Mouse (Mus musculus): ENCODE measurements around the gene Ap4s1. TPM values are rescaled to one million over a fixed set of nuclear protein-coding genes. Genes with fewer than 3 reads are reported as not detected.

Gene Ap4s1
- total RNA-seq, 4 experiments from 2014 or later: 45.5 to 50.6 (median 49.5) TPM

GRCm38 (mm10) chr12:51703859-51704258 is 13.0 kb downstream of the Ap4s1 start:
- DNase-seq (ENCODE audit: low spot score in 2 of 2): no peak

- DNase-seq (ENCODE audit: low spot score in 2 of 2): no peak
Observed at GRCm38 (mm10) chr12:51704572-51704971, 13.7 kb downstream of the Ap4s1 start.

- DNase-seq (ENCODE audit: low spot score in 2 of 2): no peak
Observed at GRCm38 (mm10) chr12:51705778-51706177, 14.9 kb downstream of the Ap4s1 start.

GRCm38 (mm10) chr12:51706673-51707235 is 15.9 kb downstream of the Ap4s1 start:
- no peak for DNase-seq (ENCODE audit: low spot score in 2 of 2)

- peak; percentile 82 to 83 for DNase-seq (ENCODE audit: low spot score in 2 of 2)
Observed at GRCm38 (mm10) chr12:51708941-51709686, 18.3 kb downstream of the Ap4s1 start.

DNA sequence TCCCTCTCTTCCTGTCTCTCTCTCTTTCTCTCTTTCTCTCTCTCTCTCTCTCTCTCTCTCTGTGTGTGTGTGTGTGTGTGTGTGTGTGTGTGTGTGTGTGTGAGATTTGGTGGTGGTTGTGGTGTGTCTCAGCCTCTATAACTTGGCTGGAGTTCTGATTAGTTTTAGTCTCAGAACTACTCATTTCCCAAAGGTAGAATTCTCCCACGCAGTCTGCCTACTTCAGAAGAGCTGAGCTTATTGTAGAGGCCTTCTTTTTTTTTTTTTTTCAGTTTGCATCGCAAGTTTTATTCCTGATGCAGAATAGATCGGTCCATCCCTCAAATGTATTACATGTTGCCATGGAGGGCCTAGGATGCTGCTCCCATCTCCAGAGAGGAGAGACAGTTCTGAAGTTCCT is 18.9 kb downstream of the Ap4s1 start:
- DNase-seq (ENCODE audit: low spot score in 2 of 2): no peak

- DNase-seq (ENCODE audit: low spot score in 2 of 2): no peak
Observed at GRCm38 (mm10) chr12:51710154-51710553, 19.3 kb downstream of the Ap4s1 start.

DNA sequence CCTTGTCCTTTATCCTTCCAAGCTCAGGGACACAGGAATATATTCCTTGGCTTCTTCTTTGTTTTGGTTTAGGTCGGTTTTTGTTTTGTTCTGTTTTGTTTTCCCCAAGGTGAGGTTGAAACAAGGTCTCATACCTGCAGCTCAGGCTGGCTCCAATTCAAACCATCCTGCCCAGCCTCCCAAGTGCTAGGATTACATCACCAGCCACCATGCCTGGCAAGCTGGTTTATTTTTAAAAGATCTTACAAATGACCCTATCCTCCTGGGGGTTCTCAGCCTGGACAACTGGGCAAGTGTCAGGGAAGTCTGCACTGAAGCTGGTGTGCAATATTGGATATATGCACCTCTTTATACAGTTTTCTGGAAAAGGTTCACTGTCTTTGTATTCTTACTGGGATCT is 21.9 kb downstream of the Ap4s1 start:
- DNase-seq (ENCODE audit: low spot score in 2 of 2): no peak

DNA sequence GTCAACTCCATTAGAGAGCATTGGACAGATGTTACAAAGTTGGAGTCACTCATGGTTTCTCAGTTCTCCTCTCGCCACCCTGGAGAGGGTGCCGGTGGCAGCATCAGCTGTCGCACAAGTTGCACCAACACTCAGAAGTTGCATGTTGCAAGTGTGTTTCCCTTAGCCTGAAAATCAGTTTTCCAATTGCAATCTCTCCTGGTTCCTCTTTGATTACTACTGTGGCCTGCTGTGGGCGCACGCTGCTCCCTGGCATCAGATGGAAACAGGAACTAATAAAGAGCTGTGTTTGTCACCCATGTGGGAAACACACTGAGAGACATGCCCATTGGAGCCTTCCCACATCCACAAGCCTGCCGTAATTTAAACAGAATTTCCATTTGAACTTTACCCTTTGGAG is 27.8 kb downstream of the Ap4s1 start:
- no peak for DNase-seq (ENCODE audit: low spot score in 2 of 2)

- no peak for DNase-seq (ENCODE audit: low spot score in 2 of 2)
Observed at GRCm38 (mm10) chr12:51721836-51722235, 31.0 kb downstream of the Ap4s1 start.

GRCm38 (mm10) chr12:51729058-51729457 is 38.2 kb downstream of the Ap4s1 start:
- DNase-seq (ENCODE audit: low spot score in 2 of 2): no peak

- DNase-seq (ENCODE audit: low spot score in 2 of 2): no peak
Observed at GRCm38 (mm10) chr12:51729827-51730226, 39.0 kb downstream of the Ap4s1 start.

DNA sequence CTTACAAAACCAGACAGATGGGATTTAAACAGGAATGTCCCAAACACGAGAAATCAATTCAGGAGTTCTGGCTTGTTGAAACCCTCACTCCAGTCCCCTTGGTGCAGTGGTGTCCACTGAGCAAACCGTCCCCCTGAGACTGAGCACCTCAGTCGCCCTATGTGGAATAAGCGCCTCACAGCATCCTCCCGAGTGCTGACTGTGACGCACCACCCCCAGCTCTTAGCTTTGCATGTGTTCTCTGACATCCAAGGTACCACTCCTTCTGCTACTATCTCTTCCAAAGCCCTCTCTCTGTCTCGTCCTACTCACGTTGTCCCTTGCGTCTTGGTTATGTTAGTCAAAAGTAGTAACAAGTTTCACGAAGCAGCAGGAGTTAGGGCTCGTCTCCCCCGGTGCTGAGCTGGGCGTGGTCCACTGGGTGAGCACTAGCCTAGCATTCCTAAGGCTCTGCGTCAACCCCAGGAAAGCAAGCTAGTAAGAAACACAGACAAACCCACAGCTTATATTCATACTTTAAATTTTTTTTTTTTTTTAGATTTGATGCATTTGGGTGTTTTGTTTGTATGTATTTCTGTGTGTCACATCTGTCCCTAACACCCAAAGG is 43.9 kb downstream of the Ap4s1 start:
- DNase-seq (ENCODE audit: low spot score in 2 of 2): no peak

GRCm38 (mm10) chr12:51735840-51736271 is 45.0 kb downstream of the Ap4s1 start:
- no peak for DNase-seq (ENCODE audit: low spot score in 2 of 2)

GRCm38 (mm10) chr12:51736381-51736780 is 45.5 kb downstream of the Ap4s1 start:
- DNase-seq (ENCODE audit: low spot score in 2 of 2): no peak

GRCm38 (mm10) chr12:51736807-51737206 is 46.0 kb downstream of the Ap4s1 start:
- no peak for DNase-seq (ENCODE audit: low spot score in 2 of 2)

DNA sequence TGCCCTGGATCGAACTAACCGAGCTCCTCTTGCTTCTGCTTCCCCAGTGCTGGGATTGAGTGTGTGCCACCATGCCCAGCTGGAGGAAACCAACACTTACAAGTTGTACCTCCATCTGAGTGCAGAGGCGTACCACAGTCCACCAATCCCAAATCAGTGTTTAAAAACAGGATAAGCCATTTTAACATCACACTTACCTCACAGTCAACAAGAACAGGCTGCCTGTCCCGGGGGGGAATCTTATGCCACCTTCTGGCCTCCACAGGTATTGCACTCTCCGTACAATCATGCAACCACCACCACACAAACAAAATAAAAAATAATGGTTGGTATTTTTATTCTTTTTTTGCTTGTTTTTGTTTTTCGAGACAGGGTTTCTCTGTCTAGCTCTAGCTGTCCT is 50.9 kb downstream of the Ap4s1 start:
- DNase-seq (ENCODE audit: low spot score in 2 of 2): no peak

- no peak for DNase-seq (ENCODE audit: low spot score in 2 of 2)
Observed at GRCm38 (mm10) chr12:51744957-51745356, 54.1 kb downstream of the Ap4s1 start.

DNA sequence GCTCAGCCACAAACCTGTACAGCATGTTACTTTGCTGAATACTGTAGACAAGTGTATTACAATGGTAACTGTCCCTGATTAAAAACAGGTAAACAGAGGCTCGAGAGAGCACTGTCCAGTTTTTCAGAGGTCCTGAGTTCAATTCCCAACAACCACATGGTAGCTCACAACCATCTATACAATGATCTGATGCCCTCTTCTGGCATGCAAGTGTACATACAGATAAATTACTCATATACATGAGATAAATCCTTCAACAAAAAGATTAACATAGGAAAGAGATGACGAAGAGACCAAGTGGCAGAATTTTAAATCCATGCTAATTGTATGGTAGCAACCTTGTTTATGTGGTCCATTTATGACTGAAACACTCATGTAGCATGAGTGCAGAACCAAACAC is 56.5 kb downstream of the Ap4s1 start:
- DNase-seq (ENCODE audit: low spot score in 2 of 2): no peak

DNA sequence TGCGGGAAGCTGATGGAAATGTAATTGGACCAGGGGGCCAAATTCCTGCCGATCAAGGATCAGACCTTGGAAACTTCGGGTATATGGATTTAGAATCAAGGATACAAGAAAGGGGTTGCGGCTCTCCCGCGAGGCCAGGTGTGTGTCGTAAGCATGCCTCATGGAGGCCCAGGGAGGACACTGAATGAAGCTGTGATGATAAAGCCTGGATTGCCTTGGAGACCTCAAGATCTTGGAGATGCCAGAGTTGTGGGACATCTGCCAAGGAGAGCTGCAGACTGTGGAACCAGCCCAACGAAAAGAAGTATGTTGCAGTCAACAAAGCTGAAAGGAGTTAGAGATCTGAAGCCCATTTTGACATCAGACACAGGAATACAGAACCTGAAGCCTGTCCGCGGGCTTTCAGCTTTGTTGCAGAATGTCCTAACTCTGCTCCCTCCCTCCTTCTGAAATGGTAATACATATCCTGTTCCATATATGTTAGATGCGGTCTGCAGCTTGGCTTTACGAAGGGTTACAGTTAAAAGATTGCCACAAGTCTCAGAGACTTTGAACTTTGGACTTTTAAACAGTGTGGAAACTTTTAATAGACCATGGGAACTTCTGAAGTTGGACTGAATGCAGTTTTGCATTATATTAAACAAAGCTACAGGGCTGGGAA is 65.2 kb downstream of the Ap4s1 start:
- DNase-seq (ENCODE audit: low spot score in 2 of 2): no peak

DNA sequence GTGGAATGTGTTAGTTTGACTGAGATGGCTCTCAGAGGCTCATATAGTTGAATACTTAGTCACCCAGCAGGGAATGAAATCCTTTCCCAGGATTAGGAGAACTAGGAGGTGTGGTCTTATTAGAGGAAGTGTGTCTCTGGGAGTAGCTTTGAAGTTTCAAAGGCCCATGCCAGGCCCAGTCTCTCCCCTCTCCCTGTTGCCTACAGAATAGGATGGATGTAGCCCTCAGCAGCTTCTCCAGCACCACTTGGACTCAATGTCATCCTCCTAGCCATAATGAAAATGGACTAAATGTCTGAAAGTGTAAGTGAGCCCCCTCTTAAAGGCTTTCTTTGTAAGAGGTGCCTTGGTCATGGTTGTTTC is 65.7 kb downstream of the Ap4s1 start:
- no peak for DNase-seq (ENCODE audit: low spot score in 2 of 2)

- DNase-seq (ENCODE audit: low spot score in 2 of 2): no peak
Observed at GRCm38 (mm10) chr12:51759374-51759773, 68.5 kb downstream of the Ap4s1 start.

Data from layer of hippocampus, adult 8-10 months (tissue).